Mouse (Mus musculus) splenic B cell, adult 2 months (primary cell): ENCODE measurements at regions not wholly inside any gene's neighbourhood (a gene's known extent, or its start where the extent isn't known, plus 50 kb on each side); places are given as distances from the start of the nearest gene placed in this dataset.
A peak's percentile ranks its signal among the peaks of the same experiment; 100 is the strongest.
"Not testable (repeated sequence)": the region's sequence is repeated elsewhere in the genome, so short reads cannot be mapped to it uniquely, and the experiment has no call there.

Experiments
- DNase-seq: peaks from one replicate; pipeline ENCODE4 v3.0.0-alpha.2; 2011; ENCODE audit warnings: low read depth, low spot score
- H3K27me3 ChIP-seq: 2 replicates; pipeline ENCODE4 v1.6.1; 2012; ENCODE audit warnings: mild to moderate bottlenecking, low read length, moderate library complexity, mixed read lengths; ENCODE audit not compliant: control insufficient read depth, poor library complexity, insufficient read depth, severe bottlenecking
- H3K36me3 ChIP-seq: 2 replicates; pipeline ENCODE4 v1.6.1; 2012; ENCODE audit warnings: mild to moderate bottlenecking, low read length, moderate library complexity, mixed read lengths; ENCODE audit not compliant: control insufficient read depth, poor library complexity, insufficient read depth, severe bottlenecking

GRCm38 (mm10) chr11:8773862-8774261, 109.5 kb upstream of the Tns3 start:
- DNase-seq: no peak
- Histone ChIP-seq H3K27me3 (no peaks in the 10 kb centered on the region), H3K36me3 (no peaks in the 10 kb centered on the region)

GRCm38 (mm10) chr11:8773260-8773659, 108.9 kb upstream of the Tns3 start:
- no peaks in the 10 kb centered on the region for H3K36me3 ChIP-seq
- DNase-seq: no peak
- H3K27me3 ChIP-seq: no peaks in the 10 kb centered on the region

GRCm38 (mm10) chr11:8772541-8772940, 108.2 kb upstream of the Tns3 start:
- Histone ChIP-seq H3K27me3 (no peaks in the 10 kb centered on the region), H3K36me3 (no peaks in the 10 kb centered on the region)
- DNase-seq: no peak

GRCm38 (mm10) chr11:8768706-8769105, 104.4 kb upstream of the Tns3 start:
- not testable (repeated sequence) for DNase-seq, H3K36me3 ChIP-seq, H3K27me3 ChIP-seq

- H3K36me3 ChIP-seq: no peaks in the 10 kb centered on the region
- no peaks in the 10 kb centered on the region for H3K27me3 ChIP-seq
- DNase-seq: no peak
Measured at GRCm38 (mm10) chr11:8765541-8765885, 101.2 kb upstream of the Tns3 start.

- H3K27me3 ChIP-seq: no peaks in the 10 kb centered on the region
- no peaks in the 10 kb centered on the region for H3K36me3 ChIP-seq
- no peak for DNase-seq
Measured at GRCm38 (mm10) chr11:8764861-8765540, 100.7 kb upstream of the Tns3 start.

GRCm38 (mm10) chr11:8763448-8763847, 99.1 kb upstream of the Tns3 start:
- Histone ChIP-seq H3K36me3 (no peaks in the 10 kb centered on the region), H3K27me3 (no peaks in the 10 kb centered on the region)
- DNase-seq: no peak

GRCm38 (mm10) chr11:8762133-8762532, 97.8 kb upstream of the Tns3 start:
- no peaks in the 10 kb centered on the region for H3K36me3 ChIP-seq
- DNase-seq: no peak

GRCm38 (mm10) chr11:8761626-8762025, 97.3 kb upstream of the Tns3 start:
- no peak for DNase-seq
- Histone ChIP-seq H3K36me3 (no peaks in the 10 kb centered on the region), H3K27me3 (no peaks in the 10 kb centered on the region)

More at GRCm38 (mm10) chr11:8762133-8762532, 97.8 kb upstream of the Tns3 start:
- H3K27me3 ChIP-seq: no peaks in the 10 kb centered on the region

GRCm38 (mm10) chr11:8759858-8760257, 95.5 kb upstream of the Tns3 start:
- DNase-seq: peak; percentile 4
- H3K27me3 ChIP-seq: no peaks in the 10 kb centered on the region
- no peaks in the 10 kb centered on the region for H3K36me3 ChIP-seq

GRCm38 (mm10) chr11:8754508-8754907, 90.2 kb upstream of the Tns3 start:
- not testable (repeated sequence) for DNase-seq, H3K36me3 ChIP-seq, H3K27me3 ChIP-seq

- not testable (repeated sequence) for H3K36me3 ChIP-seq, H3K27me3 ChIP-seq, DNase-seq
Measured at GRCm38 (mm10) chr11:8735784-8736183, 71.4 kb upstream of the Tns3 start.

- DNase-seq: no peak
- H3K27me3 ChIP-seq: no peaks in the 10 kb centered on the region
Measured at GRCm38 (mm10) chr11:8727007-8727406, 62.7 kb upstream of the Tns3 start.

GRCm38 (mm10) chr11:8725505-8725904, 61.2 kb upstream of the Tns3 start:
- H3K36me3 ChIP-seq: no peaks in the 10 kb centered on the region

More at GRCm38 (mm10) chr11:8727007-8727406, 62.7 kb upstream of the Tns3 start:
- H3K36me3 ChIP-seq: no peaks in the 10 kb centered on the region

GRCm38 (mm10) chr11:8723102-8723640, 58.8 kb upstream of the Tns3 start:
- no peaks in the 10 kb centered on the region for H3K36me3 ChIP-seq
- DNase-seq: no peak
- no peaks in the 10 kb centered on the region for H3K27me3 ChIP-seq

More at GRCm38 (mm10) chr11:8725505-8725904, 61.2 kb upstream of the Tns3 start:
- no peak for DNase-seq
- H3K27me3 ChIP-seq: no peaks in the 10 kb centered on the region
